Mouse (Mus musculus): ENCODE measurements around the gene Grasp. TPM values are rescaled to one million over a fixed set of nuclear protein-coding genes. Genes with fewer than 3 reads are reported as not detected.

The Grasp gene
- total RNA-seq, 2 experiments from 2014 or later, result 8.7 to 9.7 TPM

GRCm38 (mm10) chr15:101248029-101248710 lies 24.2 kb downstream of the Grasp start:
- DNase-seq, result peak; percentile 66 to 75

GRCm38 (mm10) chr15:101250220-101250800 lies 26.3 kb downstream of the Grasp start:
- DNase-seq, result no peak

GRCm38 (mm10) chr15:101251930-101252329 lies 27.9 kb downstream of the Grasp start:
- no peak for DNase-seq

- DNase-seq, result no peak
Measured at GRCm38 (mm10) chr15:101252614-101253013, 28.6 kb downstream of the Grasp start.

GRCm38 (mm10) chr15:101253563-101253885 lies 29.5 kb downstream of the Grasp start:
- DNase-seq, result no peak

- DNase-seq, result peak; percentile 89 to 92
Measured at GRCm38 (mm10) chr15:101253886-101254795, 30.2 kb downstream of the Grasp start, which contains the start of gene Nr4a1. Gene Nr4a1 (plus strand): TSS chr15:101254269.

- no peak for DNase-seq
Measured at GRCm38 (mm10) chr15:101255842-101256462, 32.0 kb downstream of the Grasp start.

- DNase-seq, result no peak
Measured at GRCm38 (mm10) chr15:101256463-101257206, 32.6 kb downstream of the Grasp start.

- DNase-seq, result no peak
Measured at GRCm38 (mm10) chr15:101258420-101258819, 34.4 kb downstream of the Grasp start.

- DNase-seq, result no peak
Measured at GRCm38 (mm10) chr15:101259922-101260321, 35.9 kb downstream of the Grasp start.

- DNase-seq, result peak; percentile 92 to 95
Measured at GRCm38 (mm10) chr15:101260387-101260786, 36.4 kb downstream of the Grasp start.

GRCm38 (mm10) chr15:101260874-101261622 lies 37.1 kb downstream of the Grasp start:
- DNase-seq, result peak; percentile 64 to 72

- DNase-seq, result peak in 1 of 2 experiments; percentile 81
Measured at GRCm38 (mm10) chr15:101262502-101262901, 38.5 kb downstream of the Grasp start.

GRCm38 (mm10) chr15:101266132-101266963 lies 42.4 kb downstream of the Grasp start:
- DNase-seq, result peak; percentile 97

GRCm38 (mm10) chr15:101267053-101268032 lies 43.4 kb downstream of the Grasp start:
- DNase-seq, result peak; percentile 49 to 62

GRCm38 (mm10) chr15:101270101-101270820 lies 46.3 kb downstream of the Grasp start:
- DNase-seq, result no peak

- DNase-seq, result no peak
Measured at GRCm38 (mm10) chr15:101271107-101271506, 47.1 kb downstream of the Grasp start.

- DNase-seq, result no peak
Measured at GRCm38 (mm10) chr15:101271513-101271912, 47.5 kb downstream of the Grasp start.

All from heart, adult 18-20 months (tissue).